Mouse (Mus musculus) gastrocnemius, postnatal 25 days (tissue): ENCODE measurements around the gene Tmem139. TPM values are rescaled to one million over a fixed set of nuclear protein-coding genes. Genes with fewer than 3 reads are reported as not detected.

Source experiments
- DNase-seq: peaks from one replicate; pipeline ENCODE4 v3.0.0; 2022
- long read RNA-seq, 2 experiments: library from polyadenylated mRNA; stranded (forward); transcript quantifications; one replicate each; pipeline ENCODE4 v2.0.0; 2021
- total RNA-seq, 2 experiments: library from RNA; stranded (reverse); gene quantifications; 1 replicate in 1 of 2; 2 replicates in 1 of 2; pipeline ENCODE4 v1.2.3; 2021

Gene Tmem139
- not detected for total RNA-seq
- long read RNA-seq, experiment 1 = 0 reads
- long read RNA-seq, experiment 2, partial matches to known transcripts = 0 of 1 reads
- long read RNA-seq, experiment 2, other reads (novel, unspliced or antisense) = 0 of 1 reads

- DNase-seq = no peak
Observed at GRCm38 (mm10) chr6:42261524-42262170, at the start of gene Tmem139. Gene Tmem139 (plus strand): TSS chr6:42261970.

- DNase-seq = no peak
Observed at GRCm38 (mm10) chr6:42215028-42215427, 46.7 kb upstream of the Tmem139 start, which contains the start of gene Tas2r144. Gene Tas2r144 (plus strand): TSS chr6:42215328.

GRCm38 (mm10) chr6:42222286-42222685 is 39.5 kb upstream of the Tmem139 start:
- no peak for DNase-seq

- DNase-seq = no peak
Observed at GRCm38 (mm10) chr6:42225046-42225445, 36.7 kb upstream of the Tmem139 start.

GRCm38 (mm10) chr6:42227240-42228101 is 34.3 kb upstream of the Tmem139 start:
- DNase-seq = no peak

GRCm38 (mm10) chr6:42229610-42230009 is 32.2 kb upstream of the Tmem139 start:
- no peak for DNase-seq

GRCm38 (mm10) chr6:42231191-42231590 is 30.6 kb upstream of the Tmem139 start:
- DNase-seq = no peak

GRCm38 (mm10) chr6:42237276-42237805 is 24.4 kb upstream of the Tmem139 start:
- DNase-seq = no peak

GRCm38 (mm10) chr6:42241311-42242045 is 20.3 kb upstream of the Tmem139 start:
- no peak for DNase-seq

GRCm38 (mm10) chr6:42245711-42246353 is 15.9 kb upstream of the Tmem139 start, which contains the start of gene Gstk1:
Gene Gstk1 (plus strand): TSS chr6:42245935.
- DNase-seq = peak; percentile 81

- no peak for DNase-seq
Observed at GRCm38 (mm10) chr6:42247173-42247572, 14.6 kb upstream of the Tmem139 start.

GRCm38 (mm10) chr6:42247981-42248380 is 13.8 kb upstream of the Tmem139 start:
- DNase-seq = no peak

GRCm38 (mm10) chr6:42251791-42252190 is 10.0 kb upstream of the Tmem139 start:
- no peak for DNase-seq

GRCm38 (mm10) chr6:42253103-42253502 is 8.7 kb upstream of the Tmem139 start:
- DNase-seq = no peak

GRCm38 (mm10) chr6:42257303-42257863 is 4.4 kb upstream of the Tmem139 start:
- DNase-seq = peak; percentile 33

- no peak for DNase-seq
Observed at GRCm38 (mm10) chr6:42260430-42260829, 1.3 kb upstream of the Tmem139 start.

- peak; percentile 98 for DNase-seq
Observed at GRCm38 (mm10) chr6:42264626-42265312, 3.0 kb downstream of the Tmem139 start, which contains the start of gene Casp2. Gene Casp2 (plus strand): TSS chr6:42264985.

GRCm38 (mm10) chr6:42265391-42266330 is 3.9 kb downstream of the Tmem139 start:
- DNase-seq = no peak

- DNase-seq = no peak
Observed at GRCm38 (mm10) chr6:42270817-42271216, 9.0 kb downstream of the Tmem139 start.
